Mouse (Mus musculus): Measurements from ENCODE around the gene Nr2f2.

Gene Nr2f2

DNA sequence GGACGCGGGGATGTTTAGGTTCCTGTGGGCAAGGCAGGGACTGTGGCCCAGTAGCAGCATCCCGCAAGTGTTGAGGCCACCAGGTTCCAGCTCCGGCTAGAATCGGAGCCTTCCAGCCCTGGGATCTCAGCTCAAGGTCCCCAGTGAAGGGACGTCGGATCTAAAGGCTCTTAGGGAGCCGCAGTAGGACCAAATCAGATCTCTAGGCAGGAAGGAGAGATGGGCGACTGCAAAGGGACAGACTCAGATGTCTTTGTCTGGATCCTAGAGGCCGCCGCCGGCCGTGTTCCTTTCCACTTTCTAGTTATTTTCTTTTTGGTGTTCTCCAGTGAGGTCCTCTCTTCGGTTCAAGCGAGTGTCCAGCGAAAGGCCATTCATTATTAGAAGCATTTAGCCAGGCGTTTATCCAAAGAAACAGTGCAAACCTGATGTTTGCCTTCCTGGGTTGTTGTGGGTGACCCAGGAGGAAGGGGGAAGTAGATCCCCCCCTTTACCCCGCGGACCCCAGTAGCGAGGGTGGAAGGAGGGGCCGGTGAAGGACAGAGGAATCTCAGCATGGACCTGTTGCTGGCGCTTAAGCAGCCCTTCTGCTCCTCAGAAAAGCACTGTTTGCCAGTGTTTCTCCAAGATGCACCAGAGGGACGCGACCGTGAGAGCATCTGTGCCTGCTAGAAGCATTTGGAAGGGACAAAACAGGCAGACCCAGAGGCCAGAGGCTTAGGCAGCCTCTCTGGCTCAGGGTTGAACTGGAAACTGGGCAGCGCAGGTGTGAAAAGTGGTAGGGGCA is 34.3 kb downstream of the Nr2f2 start:
- no peak for DNase-seq (ENCODE audit: low spot score)

DNA sequence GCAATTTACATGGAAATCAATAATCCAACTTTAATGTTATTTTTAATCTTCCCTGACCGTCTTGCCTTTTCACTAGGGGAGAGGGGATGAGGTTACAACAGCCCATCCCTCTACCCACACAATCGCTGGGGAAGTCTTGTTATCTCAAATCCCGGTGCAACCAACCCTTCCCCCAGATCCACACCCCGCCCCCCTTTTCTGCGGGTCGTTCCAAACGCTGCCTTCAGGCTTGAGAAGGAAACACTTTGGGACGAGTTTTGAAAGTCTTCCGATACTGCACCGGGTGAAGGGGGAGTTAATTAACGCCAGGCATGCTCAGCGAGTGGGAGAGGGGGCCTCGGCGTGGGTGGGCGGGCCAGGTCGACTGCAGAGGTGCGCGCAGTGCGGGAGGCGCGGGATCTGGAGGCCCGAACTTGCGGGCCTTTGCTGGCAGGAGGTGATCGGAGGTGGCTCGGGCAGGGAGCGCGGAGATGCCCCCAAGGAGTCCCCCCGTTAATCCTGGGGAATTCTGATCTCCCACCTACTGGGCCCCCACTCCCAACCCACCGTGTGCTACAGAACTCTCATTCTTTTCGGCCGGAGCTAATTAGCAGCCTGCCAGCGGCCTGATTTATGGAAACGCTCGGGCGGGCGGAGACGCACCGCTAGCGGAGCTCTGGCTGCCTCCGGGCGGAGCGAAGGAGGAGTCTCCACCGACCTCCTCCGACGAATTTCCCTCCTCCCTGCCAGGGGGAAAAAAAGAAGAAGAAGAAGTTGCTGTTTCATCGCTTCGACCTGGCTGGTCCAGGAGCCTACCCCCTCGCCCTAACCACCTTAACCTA is 35.1 kb downstream of the Nr2f2 start:
- no peak for DNase-seq (ENCODE audit: low spot score)

DNA sequence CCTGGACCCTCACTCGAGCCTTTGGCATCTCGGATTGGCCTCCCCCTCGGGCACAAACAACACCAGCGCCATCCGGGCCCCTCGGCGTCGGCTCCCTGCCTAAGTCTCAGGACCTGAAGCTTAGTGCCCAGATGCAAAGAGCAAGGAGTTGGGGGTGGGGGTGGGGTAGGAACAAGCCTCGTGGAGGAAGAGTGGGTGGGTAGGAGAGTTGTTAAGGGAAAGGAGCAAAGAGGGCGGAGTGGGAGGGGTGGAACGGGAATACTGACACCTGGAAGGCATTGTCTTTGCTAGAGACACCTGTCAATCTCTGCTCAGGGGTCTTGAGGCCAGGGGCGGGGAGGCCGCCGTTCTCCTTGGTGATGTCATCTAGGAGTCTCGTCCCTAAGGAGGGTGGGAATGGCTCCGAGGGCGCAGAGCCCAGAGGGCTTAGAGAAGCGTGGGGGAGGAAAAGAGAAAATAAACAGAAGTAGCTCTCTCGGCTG is 35.7 kb downstream of the Nr2f2 start:
- no peak for DNase-seq (ENCODE audit: low spot score)

DNA sequence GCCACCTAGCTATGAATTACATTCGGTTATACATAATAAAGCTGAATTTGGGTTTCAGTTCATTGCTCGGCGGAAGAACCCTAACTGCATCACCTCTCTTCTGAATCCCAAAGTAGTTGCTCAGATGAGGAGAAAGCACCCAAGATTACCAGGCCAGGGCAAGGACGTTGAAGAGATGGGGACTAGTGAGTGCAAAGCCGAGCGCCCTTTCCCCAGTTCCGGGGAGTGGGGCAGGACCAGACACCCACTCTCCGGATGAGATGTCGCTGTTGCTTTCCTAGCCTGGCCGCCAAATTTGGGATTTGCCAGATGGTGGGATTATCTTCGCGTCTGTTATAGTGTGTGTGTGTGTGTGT is 36.4 kb downstream of the Nr2f2 start:
- no peak for DNase-seq (ENCODE audit: low spot score)

DNA sequence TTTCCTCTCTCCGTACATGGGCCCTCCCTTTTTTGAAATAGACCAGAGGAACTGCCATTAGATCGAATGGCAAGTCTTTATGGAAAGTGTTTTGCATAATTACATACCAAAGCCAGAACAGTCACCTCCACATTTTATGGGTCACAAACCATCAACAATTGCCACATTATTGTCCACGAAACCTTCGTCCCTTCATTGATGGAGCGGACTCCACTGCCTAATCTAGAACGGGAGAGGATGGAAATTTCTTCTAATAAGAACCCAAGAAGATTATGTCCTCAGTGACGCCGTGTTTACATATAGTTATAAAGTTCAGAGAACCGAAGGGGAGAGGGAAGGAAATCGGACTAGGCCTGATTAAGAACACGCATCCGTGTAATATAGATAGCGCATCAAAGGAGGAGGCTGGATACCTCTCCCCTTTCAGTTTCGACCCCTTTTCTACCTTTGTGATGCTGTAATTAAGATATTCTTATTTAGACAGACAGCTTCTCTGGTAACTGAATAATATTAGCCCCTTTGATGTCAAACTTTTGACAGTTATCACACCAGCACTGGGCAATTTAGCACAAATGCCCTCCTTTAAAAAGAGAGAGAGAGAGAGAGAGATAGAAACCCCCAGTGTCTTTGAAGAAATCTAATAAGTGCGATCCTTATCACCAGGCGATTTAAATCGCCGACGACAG is 36.9 kb downstream of the Nr2f2 start:
- DNase-seq (ENCODE audit: low spot score), result no peak

DNA sequence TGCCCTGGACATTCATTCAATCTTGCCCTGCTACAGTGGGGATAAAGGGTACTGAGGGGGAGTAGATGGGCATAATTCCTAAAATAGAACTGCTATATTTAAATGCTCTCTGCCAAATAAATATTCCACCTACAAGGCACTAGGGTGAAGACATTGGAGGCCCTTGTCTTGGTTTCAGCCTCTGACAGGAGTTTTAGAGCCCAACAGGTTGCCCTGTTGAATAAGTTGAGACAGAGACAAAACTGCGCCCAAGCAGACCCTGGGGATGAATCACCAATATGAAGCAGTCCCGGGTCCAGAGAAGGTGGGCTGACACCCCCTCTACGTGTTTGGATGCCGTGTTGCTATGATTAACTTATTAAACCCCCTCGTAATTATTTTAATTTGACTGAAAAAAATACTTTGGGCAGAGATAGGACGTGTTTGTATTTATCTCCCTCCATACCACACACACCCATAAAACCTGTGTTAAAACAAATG is 37.5 kb downstream of the Nr2f2 start:
- DNase-seq (ENCODE audit: low spot score), result no peak

DNA sequence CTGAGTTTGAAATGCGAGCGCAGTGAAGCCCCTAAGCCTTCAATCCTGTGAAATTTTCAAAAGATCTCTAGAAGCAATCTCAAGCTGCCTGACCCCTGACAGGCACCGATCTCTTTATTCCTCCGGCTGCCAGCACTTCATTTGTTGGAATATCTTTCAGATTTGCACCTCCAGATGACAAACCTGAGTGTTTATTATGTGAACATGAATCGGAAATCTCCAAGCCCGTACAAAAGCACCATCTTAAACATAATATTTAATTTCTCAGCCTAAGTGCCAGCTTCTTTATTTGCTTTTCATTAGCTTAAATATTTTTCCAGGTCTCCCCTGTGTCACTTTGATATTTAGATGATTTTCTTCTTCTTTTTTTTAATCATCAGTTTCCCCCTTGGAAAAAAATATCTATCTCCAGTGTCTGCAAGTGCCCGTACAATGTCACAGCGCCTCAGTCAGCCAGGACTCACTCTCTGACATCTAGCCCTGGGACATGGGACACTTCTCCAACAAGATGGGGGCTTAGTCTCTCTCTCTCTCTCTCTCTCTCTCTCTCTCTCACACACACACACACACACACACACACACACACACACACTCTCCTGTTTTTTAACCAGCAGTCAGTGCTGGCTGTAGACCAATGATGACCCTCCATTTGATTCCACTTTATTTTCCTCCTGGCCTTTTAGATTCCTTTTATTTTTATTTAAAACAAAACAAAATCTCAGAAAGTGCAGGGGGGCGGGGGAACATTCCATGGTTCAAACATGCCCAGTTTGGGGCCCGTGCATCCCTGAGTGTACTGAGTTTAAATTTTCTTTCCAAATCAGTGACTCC is 38.1 kb downstream of the Nr2f2 start:
- DNase-seq (ENCODE audit: low spot score), result no peak

DNA sequence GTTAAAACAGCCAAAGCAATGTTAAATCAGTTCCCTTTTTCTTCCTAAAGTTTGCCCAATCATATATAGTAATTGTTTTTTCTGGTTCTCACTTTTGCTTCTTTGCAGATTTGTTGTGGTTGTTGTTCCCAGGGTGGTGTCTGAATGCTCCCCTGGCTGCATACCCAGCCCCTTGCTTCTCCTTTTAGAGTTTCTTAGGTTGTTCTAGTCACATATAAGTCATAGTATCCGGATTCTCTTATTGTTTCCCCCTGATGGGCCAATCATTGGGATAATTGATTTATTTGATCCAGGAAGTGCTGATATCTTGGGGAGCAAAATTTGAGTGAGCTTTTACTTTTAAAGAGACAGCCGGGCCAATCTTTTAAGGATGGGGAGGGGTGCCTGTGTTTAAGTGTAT is 39.3 kb downstream of the Nr2f2 start:
- DNase-seq (ENCODE audit: low spot score), result no peak

DNA sequence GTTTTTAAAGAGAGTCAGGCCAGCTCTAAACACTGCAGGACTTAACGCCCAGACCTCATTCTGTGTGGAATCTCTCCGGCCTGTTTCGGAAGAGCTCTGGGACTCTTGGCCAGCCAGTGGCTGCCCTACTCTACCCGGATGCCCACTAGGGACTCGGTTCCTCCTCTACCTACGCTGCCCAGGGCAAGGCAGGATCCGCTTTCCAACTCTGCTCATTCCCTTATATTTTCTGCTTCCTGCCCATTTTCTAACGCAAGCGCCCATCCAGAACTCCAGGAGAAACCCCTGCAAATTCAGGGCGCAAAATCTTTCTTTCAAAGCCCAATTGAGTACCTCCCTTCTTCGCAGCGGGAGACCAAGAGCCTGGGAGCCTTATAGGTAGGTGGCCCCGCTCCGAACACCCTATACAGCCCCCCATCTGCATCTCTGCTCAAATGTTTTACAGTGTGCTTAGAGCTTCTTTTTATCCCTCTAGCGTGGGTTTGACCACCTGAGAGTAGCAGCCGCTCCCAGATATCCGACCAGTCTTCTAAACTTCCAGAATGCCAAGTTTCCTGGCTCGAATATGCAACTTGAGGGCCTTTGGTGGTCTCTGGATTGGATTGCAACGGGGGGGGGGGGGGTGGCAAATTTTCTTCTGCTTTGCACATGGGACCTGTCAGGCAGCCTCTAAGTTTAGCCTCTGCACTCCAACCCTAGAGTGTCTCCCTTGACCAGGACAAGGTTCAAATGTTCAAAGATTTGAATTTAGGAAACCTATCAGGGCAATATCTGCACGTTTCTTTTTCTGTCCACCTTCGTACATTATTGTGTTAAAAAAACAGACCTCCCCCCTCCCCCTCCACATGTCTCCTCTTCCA is 40.1 kb downstream of the Nr2f2 start:
- DNase-seq (ENCODE audit: low spot score), result no peak

DNA sequence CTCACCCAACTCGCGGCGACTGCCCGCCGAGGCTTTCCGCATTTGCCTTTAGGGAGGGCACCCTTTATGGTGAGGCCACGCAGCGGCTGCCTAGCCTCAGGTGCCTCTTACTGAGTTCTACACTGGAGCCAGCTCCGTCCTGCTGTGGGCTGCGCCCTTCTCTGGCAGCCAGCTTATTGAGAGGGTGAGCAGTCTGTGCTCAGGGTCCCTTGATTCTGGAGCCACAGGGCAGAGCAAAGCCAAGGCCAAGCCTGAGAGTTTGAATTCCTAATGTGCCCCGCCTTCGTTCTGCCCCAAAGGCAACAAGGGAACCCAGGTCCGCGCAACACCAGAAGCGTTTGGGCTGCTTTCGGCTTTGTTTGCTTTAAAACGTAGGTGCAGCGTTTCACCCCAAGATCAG is 41.2 kb downstream of the Nr2f2 start:
- DNase-seq (ENCODE audit: low spot score), result no peak

DNA sequence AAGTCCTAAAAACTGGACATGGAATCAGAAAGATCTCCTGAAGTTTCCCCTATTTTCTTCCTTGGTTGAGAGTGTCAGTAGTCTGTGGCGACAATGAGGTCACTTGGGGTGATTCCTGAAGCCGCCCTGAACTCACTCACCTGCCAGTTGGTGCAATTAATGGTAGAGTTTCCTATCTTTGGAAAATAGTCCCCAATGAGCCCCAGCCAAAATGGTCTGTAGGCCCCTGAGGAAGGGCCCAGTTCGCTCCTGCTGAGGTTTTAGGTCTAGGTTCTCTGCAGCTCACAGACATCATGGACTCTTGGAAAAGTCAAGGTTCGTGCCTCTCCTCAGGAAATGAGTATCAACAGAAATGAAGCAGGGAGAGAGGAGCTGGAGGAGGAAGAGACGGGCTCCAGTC is 42.0 kb downstream of the Nr2f2 start:
- DNase-seq (ENCODE audit: low spot score), result no peak

DNA sequence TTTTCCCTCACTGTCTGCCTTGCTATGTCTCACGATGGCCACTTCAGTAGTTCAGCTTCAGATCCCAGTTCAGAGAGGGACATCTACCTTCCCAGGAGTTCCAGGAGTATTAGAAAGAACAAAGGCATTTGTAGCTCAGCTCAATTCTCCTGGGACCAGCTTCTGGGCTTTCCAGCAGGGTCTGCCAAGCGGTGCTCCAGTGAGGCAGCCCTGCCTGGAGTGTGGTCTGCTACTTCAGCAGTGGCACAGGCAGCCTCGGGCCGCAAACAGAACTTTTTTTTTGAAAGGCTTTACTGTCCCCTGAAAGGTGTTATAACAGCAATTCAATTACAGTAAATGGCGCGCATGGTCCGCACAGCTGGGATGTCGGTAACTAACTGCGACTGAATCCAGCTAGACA is 42.5 kb downstream of the Nr2f2 start:
- DNase-seq (ENCODE audit: low spot score), result no peak

DNA sequence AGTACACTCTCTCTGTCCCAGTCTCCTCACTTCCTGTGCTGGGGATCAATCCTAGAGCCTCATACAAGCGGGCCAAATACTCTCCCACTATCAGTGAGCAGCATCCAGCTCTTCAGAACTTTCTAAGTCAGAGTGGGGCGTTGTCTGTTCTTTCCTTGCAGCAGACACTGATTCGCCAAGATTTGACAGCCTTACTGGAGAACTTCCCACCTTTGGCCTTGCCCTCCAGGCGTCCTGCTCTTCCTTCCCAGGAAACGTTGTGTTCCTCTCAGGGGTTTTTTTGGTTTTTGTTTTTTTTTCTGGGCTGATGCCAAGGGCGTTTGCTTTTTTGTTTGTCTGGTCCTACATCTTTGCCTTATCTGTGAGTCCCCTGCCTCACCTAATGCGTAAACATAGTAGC is 60.8 kb downstream of the Nr2f2 start:
- DNase-seq (ENCODE audit: low spot score), result no peak

DNA sequence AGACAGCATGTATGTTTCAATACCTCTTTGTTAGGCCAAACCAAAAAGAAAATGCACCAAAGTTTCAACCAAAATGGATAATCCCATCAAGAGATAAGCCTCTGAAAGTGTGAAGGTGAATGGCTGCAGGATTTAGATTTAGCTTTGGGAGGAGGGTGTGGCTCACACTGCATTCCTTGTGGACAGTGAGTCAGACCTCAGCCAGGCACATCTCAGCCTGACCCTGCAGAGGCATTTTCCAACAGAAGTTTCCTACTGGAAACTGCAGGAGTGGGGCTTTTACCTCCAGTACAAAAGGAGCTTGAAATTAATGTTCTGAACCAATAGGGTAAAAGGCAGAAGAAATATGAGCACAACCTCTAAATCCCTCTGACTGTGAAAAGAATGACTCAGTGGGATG is 62.1 kb downstream of the Nr2f2 start:
- no peak for DNase-seq (ENCODE audit: low spot score)
